Mouse (Mus musculus) lung, postnatal 0 days (tissue): ENCODE measurements around the gene Cyp4f40. TPM values are rescaled to one million over a fixed set of nuclear protein-coding genes. Genes with fewer than 3 reads are reported as not detected.

ENCODE experiments used
- polyA plus RNA-seq: library from polyadenylated mRNA; unstranded; fragments of >200 nt; fragmentation: Nextera tagmentation; extraction: Ambion mirVana; gene quantifications from 2 replicates; pipeline ENCODE4 v1.2.1, GENCODE M21; 2015

The Cyp4f40 gene
- polyA plus RNA-seq, 1 experiment from 2014 or later: not detected

Other genes with a start within 250 kb of the Cyp4f40 start
- gene Pglyrp2, start 234.7 kb upstream of the Cyp4f40 start, polyA plus RNA-seq: 0.05 TPM in 1 of 2 replicates, not detected in the other
- 3.2 and 4.9 TPM in 2 replicates for gene Cyp4f39, start 206.2 kb upstream of the Cyp4f40 start, polyA plus RNA-seq
- 5.0 and 5.2 TPM in 2 replicates for gene Cyp4f17, start 152.8 kb upstream of the Cyp4f40 start, polyA plus RNA-seq
- gene Cyp4f16, start 122.3 kb upstream of the Cyp4f40 start, polyA plus RNA-seq: 19.5 and 19.7 TPM in 2 replicates
- gene Cyp4f37, start 37.6 kb upstream of the Cyp4f40 start, polyA plus RNA-seq: not detected in 2 replicates
- 0.33 and 0.39 TPM in 2 replicates for gene Cyp4f15, start 26.7 kb downstream of the Cyp4f40 start, polyA plus RNA-seq
- 18.9 and 21.5 TPM in 2 replicates for gene Zfp871, start 129.4 kb downstream of the Cyp4f40 start, polyA plus RNA-seq
- gene Zfp811, start 151.0 kb downstream of the Cyp4f40 start, polyA plus RNA-seq: 0.29 and 0.45 TPM in 2 replicates
- gene Zfp799, start 171.4 kb downstream of the Cyp4f40 start, polyA plus RNA-seq: 4.6 and 5.6 TPM in 2 replicates
- 3.9 and 4.9 TPM in 2 replicates for gene Zfp870, start 232.7 kb downstream of the Cyp4f40 start, polyA plus RNA-seq